Mouse (Mus musculus) gastrocnemius, adult 8-10 months (tissue): Measurements from ENCODE around the gene Gm21900. TPM values are rescaled to one million over a fixed set of nuclear protein-coding genes. Genes with fewer than 3 reads are reported as not detected.
"Not testable (repeated sequence)": the region's sequence is repeated elsewhere in the genome, so short reads cannot be mapped to it uniquely, and the experiment has no call there.

Source experiments
- DNase-seq, 2 experiments: peaks; one replicate each; pipeline ENCODE4 v3.0.0; 2022; ENCODE audit warnings: low spot score in 2 of 2
- total RNA-seq, 4 experiments: library from RNA; stranded (reverse); gene quantifications; 2 replicates each; pipeline ENCODE4 v1.2.4; 2022

Gm21900 gene
- total RNA-seq = not detected

- DNase-seq = not testable (repeated sequence)
Observed at GRCm38 (mm10) chrY:10616061-10616460, at the start of gene Gm21900. Gene Gm21900, plus strand, starts transcription at chrY:10616361.

GRCm38 (mm10) chrY:10643516-10643915 is 27.4 kb downstream of the Gm21900 start:
- peak in 1 of 2 experiments; percentile 0 for DNase-seq

Other genes with a start within 250 kb of the Gm21900 start
- gene Gm28510, start 203.6 kb upstream of the Gm21900 start, total RNA-seq = not detected
- not detected for gene Gm20737, start 80.3 kb upstream of the Gm21900 start, total RNA-seq
- gene Gm21775, start 62.9 kb upstream of the Gm21900 start, total RNA-seq = not detected
- not detected for gene Gm20777, start 136.1 kb downstream of the Gm21900 start, total RNA-seq